Mouse (Mus musculus) bone marrow, adult 2 months (tissue): Measurements from ENCODE around the gene Olfr543.

Experiments used
- CTCF ChIP-seq: fragments of 200-500 bp; IDR thresholded peaks from 2 replicates; pipeline ENCODE4 v1.5.1; 2011; ENCODE audit warnings: low read length, control low read depth; ENCODE audit not compliant: control insufficient read depth, insufficient read depth
- POLR2A ChIP-seq: fragments of 200-500 bp; IDR thresholded peaks from 2 replicates; pipeline ENCODE4 v1.6.1; 2011; ENCODE audit warnings: low read depth, mild to moderate bottlenecking, control low read depth, low read length, borderline replicate concordance; ENCODE audit not compliant: control insufficient read depth

DNA sequence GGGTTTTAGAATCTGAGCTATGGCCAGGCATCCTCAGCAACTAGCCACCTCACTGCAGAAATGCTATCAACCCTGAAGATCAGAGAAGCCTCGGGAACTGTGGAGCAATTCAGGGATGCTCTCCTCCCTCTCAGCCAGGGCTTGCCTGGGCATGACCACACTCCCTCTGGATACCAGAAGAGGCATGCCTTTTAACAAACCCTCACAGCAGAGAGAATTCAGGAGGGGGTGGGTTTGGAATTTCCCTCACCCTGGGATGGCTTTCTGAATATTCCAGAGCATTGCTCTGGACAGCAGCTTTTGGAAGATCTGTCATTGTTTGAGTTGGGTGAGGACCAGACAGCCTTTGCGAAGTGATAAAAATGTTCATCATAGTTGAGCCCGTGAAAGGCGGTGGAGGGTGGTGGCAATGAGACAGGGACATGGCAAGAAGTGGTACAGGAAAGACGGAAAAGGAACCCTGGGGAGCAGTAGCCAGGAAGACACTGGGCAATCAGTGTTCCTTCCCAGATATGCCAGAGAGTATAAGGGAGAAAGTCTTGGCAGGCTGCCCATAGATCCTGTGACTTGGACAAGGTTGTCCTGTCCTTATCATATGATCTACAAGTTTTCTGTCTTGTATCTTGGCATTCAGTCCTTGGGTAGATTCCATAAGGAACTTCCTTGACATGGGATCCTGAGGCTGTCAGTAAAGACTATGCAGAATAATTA lies 2.0 kb downstream of the Olfr543 start:
- no peak for TF ChIP-seq CTCF
- no peak for TF ChIP-seq POLR2A
